Mouse (Mus musculus): Measurements from ENCODE around the gene Gprasp1. TPM values are rescaled to one million over a fixed set of nuclear protein-coding genes. Genes with fewer than 3 reads are reported as not detected.
"Not testable (repeated sequence)": the region's sequence is repeated elsewhere in the genome, so short reads cannot be mapped to it uniquely, and the experiment has no call there.

The Gprasp1 gene
- polyA plus RNA-seq, 1 experiment, result 223 TPM

GRCm38 (mm10) chrX:135752832-135753231 lies 10.3 kb downstream of the Gprasp1 start:
- no peaks in the 10 kb centered on the region for H3K4me1 ChIP-seq (ENCODE audit: control insufficient read depth, insufficient read depth, low read length)
- TF ChIP-seq CTCF (IDR thresholded peaks at IDR 0.05; ENCODE audit: insufficient read depth, low read depth, low read length) (no peak), POLR2A (IDR thresholded peaks at IDR 0.05; ENCODE audit: insufficient read depth, low read depth, low read length) (no peak)
- 2% methylated on average over 2 of the region's 2 CpGs for WGBS
- H3K4me3 ChIP-seq (ENCODE audit: insufficient read depth, low read depth, low read length), result no peak overlapping the region
- no peak overlapping the region for H3K27ac ChIP-seq (ENCODE audit: insufficient read depth, low read depth, low read length)

GRCm38 (mm10) chrX:135761707-135762106 lies 19.2 kb downstream of the Gprasp1 start:
- H3K4me3 ChIP-seq (ENCODE audit: insufficient read depth, low read depth, low read length), result no peak overlapping the region
- no peak for TF ChIP-seq CTCF (IDR thresholded peaks at IDR 0.05; ENCODE audit: insufficient read depth, low read depth, low read length)
- TF ChIP-seq POLR2A (IDR thresholded peaks at IDR 0.05; ENCODE audit: insufficient read depth, low read depth, low read length), result no peak
- no peak overlapping the region for H3K27ac ChIP-seq (ENCODE audit: insufficient read depth, low read depth, low read length)
- no peaks in the 10 kb centered on the region for H3K4me1 ChIP-seq (ENCODE audit: control insufficient read depth, insufficient read depth, low read length)

- no peak overlapping the region for H3K27ac ChIP-seq (ENCODE audit: insufficient read depth, low read depth, low read length)
- no peak for TF ChIP-seq CTCF (IDR thresholded peaks at IDR 0.05; ENCODE audit: insufficient read depth, low read depth, low read length)
- no peak for TF ChIP-seq POLR2A (IDR thresholded peaks at IDR 0.05; ENCODE audit: insufficient read depth, low read depth, low read length)
- WGBS, result 66% methylated on average over 3 of the region's 3 CpGs
- H3K4me3 ChIP-seq (ENCODE audit: insufficient read depth, low read depth, low read length), result no peak overlapping the region
- H3K4me1 ChIP-seq (ENCODE audit: control insufficient read depth, insufficient read depth, low read length), result no peaks in the 10 kb centered on the region
These were observed 25.6 kb downstream of the Gprasp1 start for GRCm38 (mm10) chrX:135768043-135768548.

GRCm38 (mm10) chrX:135768565-135768964 lies 26.0 kb downstream of the Gprasp1 start:
- Histone ChIP-seq H3K4me3 (ENCODE audit: insufficient read depth, low read depth, low read length) (no peak overlapping the region), H3K27ac (ENCODE audit: insufficient read depth, low read depth, low read length) (no peak overlapping the region), H3K4me1 (ENCODE audit: control insufficient read depth, insufficient read depth, low read length) (no peaks in the 10 kb centered on the region)
- TF ChIP-seq CTCF (IDR thresholded peaks at IDR 0.05; ENCODE audit: insufficient read depth, low read depth, low read length) (no peak), POLR2A (IDR thresholded peaks at IDR 0.05; ENCODE audit: insufficient read depth, low read depth, low read length) (no peak)
- 77% methylated on average over 2 of the region's 2 CpGs for WGBS

GRCm38 (mm10) chrX:135791536-135791935 lies 49.0 kb downstream of the Gprasp1 start:
- no peak overlapping the region for H3K4me3 ChIP-seq (ENCODE audit: insufficient read depth, low read depth, low read length)
- H3K27ac ChIP-seq (ENCODE audit: insufficient read depth, low read depth, low read length), result no peak overlapping the region
- no peaks in the 10 kb centered on the region for H3K4me1 ChIP-seq (ENCODE audit: control insufficient read depth, insufficient read depth, low read length)
- TF ChIP-seq CTCF (IDR thresholded peaks at IDR 0.05; ENCODE audit: insufficient read depth, low read depth, low read length) (no peak), POLR2A (IDR thresholded peaks at IDR 0.05; ENCODE audit: insufficient read depth, low read depth, low read length) (no peak)

GRCm38 (mm10) chrX:135792326-135792725 lies 49.8 kb downstream of the Gprasp1 start:
- Histone ChIP-seq H3K4me3 (ENCODE audit: insufficient read depth, low read depth, low read length) (no peak overlapping the region), H3K4me1 (ENCODE audit: control insufficient read depth, insufficient read depth, low read length) (no peaks in the 10 kb centered on the region), H3K27ac (ENCODE audit: insufficient read depth, low read depth, low read length) (no peak overlapping the region)
- no peak for TF ChIP-seq POLR2A (IDR thresholded peaks at IDR 0.05; ENCODE audit: insufficient read depth, low read depth, low read length)
- TF ChIP-seq CTCF (IDR thresholded peaks at IDR 0.05; ENCODE audit: insufficient read depth, low read depth, low read length), result no peak
- 51% methylated on average over 6 of the region's 6 CpGs for WGBS

GRCm38 (mm10) chrX:135795591-135796304 lies 53.2 kb downstream of the Gprasp1 start:
- H3K4me3 ChIP-seq (ENCODE audit: insufficient read depth, low read depth, low read length), result peak overlapping the region; percentile 67
- WGBS, result 29% methylated on average over 27 of the region's 27 CpGs
- H3K27ac ChIP-seq (ENCODE audit: insufficient read depth, low read depth, low read length), result peak overlapping the region; percentile 80
- TF ChIP-seq POLR2A (IDR thresholded peaks at IDR 0.05; ENCODE audit: insufficient read depth, low read depth, low read length), result 0 out of 2 replicates have a peak, but pooled peaks have one; percentile 40
- H3K4me1 ChIP-seq (ENCODE audit: control insufficient read depth, insufficient read depth, low read length), result not testable (repeated sequence)

- Histone ChIP-seq H3K4me3 (ENCODE audit: insufficient read depth, low read depth, low read length) (peak overlapping the region; percentile 67), H3K27ac (ENCODE audit: insufficient read depth, low read depth, low read length) (peak overlapping the region; percentile 80)
- not testable (repeated sequence) for H3K4me1 ChIP-seq (ENCODE audit: control insufficient read depth, insufficient read depth, low read length)
- WGBS, result 13% methylated on average over 25 of the region's 26 CpGs
These were observed 54.0 kb downstream of the Gprasp1 start for GRCm38 (mm10) chrX:135796305-135797211.

- WGBS, result 14% methylated on average over 4 of the region's 5 CpGs
- peak within 1 kb of the TSS; percentile 67 for H3K4me3 ChIP-seq (ENCODE audit: insufficient read depth, low read depth, low read length)
- H3K27ac ChIP-seq (ENCODE audit: insufficient read depth, low read depth, low read length), result peak within 1 kb of the TSS; percentile 80
- H3K4me1 ChIP-seq (ENCODE audit: control insufficient read depth, insufficient read depth, low read length), result not testable (repeated sequence)
These were observed 54.7 kb downstream of the Gprasp1 start, which contains the start of gene Bhlhb9 for GRCm38 (mm10) chrX:135797212-135797644. Gene Bhlhb9, plus strand, starts transcription at chrX:135797594.
